Mouse (Mus musculus) kidney, adult 9 months (tissue): ENCODE measurements around the gene Yipf6.
"Not testable (repeated sequence)": the region's sequence is repeated elsewhere in the genome, so short reads cannot be mapped to it uniquely, and the experiment has no call there.

Source experiments
- DNase-seq: peaks from one replicate; pipeline ENCODE4 v3.0.0; 2022

Gene Yipf6

DNA sequence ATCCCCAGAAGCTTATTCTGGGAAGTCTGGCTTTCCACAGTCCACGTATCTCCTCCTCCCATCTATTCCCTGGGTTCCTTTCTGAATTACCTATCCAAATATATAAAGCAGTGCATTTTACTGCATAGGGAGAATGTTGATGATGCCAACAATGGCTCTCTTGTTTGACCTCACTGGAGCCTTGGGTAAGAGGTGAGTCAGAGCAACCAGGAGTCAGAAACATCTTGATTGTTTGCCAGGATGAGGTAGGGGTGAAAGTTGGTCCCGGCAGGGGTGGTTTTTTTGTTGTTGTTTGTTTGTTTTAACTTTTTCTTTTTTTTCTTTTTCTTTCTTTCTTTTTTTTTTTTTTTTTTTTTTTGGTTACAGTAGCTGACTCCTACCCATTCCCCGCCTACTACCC, at the start of gene Yipf6:
Gene Yipf6 (plus strand): TSS at position 216 of the 400 bp plus-strand sequence.
- no peak for DNase-seq

DNA sequence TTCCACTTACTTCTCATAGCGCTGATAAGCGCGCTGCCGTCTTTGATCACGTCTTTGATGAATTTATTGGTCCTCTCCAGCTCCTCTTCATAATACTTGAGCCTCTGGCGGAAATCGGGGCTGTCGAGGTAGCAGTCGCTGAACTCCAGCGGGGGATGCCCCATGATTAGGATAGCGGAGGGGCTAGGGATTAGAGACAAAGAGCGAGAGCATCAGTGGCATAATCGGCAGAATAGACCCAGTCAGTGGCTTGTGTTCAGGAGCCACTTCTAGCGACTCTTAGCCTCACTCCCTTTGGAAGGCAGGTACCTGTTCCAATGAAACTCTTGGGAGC, 46.1 kb upstream of the Yipf6 start:
- no peak for DNase-seq

DNA sequence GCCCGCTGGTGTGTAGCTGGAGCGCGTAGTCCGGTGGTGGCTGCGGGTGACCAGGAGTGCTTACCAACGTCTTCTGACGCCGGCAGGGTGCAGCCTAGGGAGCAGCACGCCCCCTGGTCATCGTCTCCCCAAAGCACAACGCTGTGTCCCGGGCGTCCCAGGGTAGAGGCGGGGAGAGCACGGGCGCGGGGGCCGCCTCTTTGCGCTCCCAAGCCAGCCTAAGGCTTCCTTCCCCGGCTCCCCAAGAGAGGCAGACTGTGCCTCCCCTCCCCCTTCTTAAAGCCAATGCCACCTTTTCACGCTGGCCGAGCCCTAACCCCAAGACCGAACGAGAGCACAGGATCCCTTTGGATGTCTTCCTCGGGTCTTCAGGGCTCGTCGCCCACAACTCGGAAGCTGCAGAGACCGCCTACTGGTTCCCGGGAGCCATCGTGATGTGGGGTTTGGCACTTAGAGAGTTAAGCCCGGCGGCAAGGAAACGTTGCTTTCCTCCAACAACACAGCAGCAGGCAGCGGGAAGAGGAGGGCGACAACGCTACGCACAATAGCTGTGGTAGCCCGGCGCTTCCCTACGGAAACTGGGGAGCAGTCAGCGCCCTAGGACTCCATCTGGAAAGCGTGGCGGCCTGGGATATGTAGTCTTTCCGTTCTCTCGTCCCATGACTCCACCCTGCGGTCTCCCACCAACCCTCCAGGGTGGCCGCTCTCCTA, 45.6 kb upstream of the Yipf6 start, which contains the start of gene Ophn1:
Gene Ophn1 (minus strand): TSS at position 620 of the 711 bp plus-strand sequence.
- DNase-seq = peak; percentile 58

DNA sequence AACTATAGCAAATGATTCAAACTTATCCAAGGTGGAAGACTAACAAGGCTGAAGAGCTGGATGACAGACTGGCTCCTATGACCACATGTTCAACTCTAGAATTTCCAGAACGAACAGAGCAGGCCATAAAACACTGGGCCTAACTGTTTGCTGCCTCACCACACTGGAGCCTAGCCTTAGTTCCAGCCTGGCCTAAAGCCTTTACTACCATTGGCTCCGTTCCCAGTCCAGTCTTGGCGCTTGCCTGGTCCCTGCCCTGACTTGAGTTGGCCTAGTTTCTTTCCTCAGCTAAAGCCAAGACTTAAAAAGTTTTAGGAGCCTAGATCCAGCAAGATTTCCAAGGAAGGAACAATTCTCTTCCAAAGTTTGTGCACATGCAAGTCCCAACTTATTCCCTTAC, 37.8 kb upstream of the Yipf6 start:
- DNase-seq = peak; percentile 60

DNA sequence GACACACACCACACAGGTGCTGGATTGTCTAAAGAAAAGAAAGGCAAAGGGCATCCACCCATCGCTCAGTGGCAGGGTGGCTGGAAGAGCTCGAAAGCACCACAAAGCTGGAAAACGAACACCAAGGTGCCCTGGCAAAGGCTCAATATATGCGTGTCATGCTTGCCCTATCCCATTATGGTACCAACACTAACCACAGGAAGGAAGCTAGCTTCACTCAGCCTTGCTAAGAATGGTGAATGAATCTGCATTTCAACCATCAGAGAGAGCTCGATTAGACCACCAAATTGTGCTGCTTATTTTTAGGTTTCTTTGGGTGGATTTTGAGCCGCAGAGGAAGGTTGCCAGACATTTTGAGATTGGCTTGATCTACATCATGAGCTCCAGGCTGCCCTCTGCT, 31.9 kb upstream of the Yipf6 start:
- no peak for DNase-seq

DNA sequence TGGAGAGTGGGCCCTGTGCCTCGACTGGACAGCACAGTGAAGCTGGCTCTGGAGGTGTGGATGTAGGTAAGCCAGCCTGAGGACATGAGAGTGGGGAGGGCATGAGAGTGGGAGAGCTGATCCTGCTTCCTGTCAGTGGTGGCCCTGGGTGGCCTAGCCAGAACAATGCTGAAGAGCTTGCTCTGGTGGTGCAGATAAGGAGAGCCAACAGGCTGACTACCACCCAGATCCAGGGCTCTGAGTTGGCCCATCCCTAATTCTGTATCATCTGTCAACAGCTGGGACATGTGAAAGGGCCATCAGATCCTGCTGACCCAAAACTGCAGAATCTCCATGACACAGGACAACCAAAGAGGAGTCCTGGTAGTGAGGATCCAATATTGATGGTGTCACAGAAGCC, 27.2 kb upstream of the Yipf6 start:
- DNase-seq = no peak

DNA sequence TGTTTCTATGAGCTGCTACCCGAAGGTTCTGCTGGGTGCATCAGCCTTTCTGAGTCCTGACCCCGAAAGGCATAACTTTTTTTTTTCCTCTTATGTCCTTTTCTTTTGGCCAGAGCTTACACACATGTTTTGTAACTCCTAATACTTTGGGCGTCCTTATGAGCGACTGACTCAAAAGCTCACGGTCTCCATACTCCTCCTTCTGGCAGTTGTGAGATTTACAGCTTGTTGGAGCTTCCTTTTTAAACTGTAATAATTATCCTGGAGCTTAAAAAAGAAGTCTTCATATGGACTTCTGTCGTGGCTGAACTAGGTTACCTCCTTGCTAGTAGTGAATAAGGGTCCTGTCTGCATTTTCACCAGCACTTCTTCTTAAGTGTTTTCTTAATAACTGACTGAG, 16.7 kb upstream of the Yipf6 start:
- DNase-seq = peak; percentile 57

DNA sequence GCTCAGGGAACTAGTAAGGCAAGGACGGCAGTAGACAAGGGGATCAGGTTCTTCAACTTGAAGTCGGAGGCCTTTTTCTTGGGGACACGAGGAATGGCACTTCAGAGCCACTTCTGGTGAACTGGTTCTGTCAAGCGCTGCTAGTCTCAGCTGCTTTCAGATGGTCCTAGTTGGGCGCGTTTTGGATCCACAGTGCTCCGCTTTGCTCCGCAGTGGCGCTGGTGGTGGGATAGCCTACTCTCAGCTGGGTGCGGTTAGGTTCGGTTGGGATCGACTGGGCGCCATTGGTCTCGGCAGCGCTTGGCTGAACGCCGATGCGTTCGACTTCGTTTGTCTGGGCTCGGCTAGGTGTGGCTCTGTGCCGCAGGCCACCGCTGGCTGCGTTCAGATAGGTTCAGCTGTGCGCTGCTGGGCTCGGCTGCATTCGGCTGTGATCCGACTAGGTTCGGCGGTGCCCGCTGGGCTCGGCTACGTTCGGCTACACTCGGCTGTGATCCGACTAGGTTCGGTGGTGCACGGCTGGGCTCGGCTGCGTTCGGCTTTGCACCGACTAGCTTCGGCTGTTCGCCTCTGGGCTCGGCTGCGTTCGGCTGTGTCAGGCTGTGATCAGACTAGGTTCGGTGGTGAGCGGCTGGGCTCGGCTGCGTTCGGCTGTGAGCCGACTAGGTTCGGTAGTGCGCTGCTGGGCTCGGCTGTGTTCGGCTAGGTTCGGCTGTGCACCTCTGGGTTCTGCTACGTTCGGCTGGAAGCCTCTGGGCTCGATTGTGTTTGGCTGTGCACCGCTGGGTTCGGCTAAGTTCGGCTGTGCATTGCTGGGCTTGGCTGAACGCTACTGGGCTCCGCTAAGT, 815 bp downstream of the Yipf6 start:
- peak; percentile 99 for DNase-seq

DNA sequence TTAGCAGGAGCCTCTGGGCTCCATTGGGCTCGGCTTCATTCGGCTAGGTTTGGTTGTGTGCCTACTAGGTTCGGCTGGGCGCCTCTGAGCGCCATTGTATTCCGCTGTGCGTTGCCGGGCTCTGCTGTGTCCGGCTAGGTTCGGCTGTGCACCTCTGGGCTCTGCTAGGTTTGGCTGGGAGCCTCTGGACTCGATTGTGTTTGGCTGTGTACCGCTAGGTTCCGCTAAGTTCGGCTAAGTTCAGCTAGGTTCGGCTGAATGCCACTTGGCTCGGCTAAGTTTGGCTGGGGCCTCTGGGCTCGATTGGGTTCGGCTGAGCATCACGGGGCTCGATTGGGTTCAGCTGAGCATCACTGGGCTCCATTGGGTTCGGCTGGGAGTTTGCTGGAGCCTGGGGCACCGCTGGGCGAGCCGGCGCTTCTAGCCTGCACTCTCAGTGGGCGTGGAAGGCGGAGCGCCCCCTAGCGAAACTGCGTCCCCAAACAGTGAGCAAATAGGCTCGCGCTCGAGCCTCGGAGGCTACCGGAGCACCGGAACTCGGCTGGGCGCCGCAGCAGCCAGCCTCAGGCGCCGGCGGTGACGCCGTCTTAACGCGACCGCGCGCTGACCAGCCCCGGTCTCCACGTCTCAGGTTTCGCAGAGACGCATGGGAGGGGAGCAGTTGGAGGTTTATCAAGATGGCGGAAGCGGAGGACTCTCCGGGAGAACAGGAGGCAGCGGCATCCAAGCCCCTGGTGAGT, 1.6 kb downstream of the Yipf6 start:
- DNase-seq = peak; percentile 95

DNA sequence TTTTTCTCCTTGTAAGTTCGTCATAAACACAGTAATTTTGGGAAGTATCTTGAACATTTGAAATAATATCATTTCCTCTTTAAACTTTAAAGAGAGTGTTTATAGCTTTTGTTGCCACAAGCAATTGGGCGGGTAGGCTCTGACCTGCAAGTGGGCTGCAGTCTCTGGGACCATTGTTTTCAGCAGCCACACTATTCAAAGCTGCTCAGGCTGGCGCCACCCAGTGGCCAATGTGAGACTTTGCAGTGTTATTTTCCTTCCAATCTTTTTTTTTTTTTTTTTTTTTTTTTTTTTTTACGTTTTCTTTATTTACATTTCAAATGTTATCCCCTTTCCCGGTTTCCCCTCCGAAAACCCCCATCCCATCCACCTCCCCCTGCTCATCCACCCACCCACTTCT, 17.8 kb downstream of the Yipf6 start:
- no peak for DNase-seq

DNA sequence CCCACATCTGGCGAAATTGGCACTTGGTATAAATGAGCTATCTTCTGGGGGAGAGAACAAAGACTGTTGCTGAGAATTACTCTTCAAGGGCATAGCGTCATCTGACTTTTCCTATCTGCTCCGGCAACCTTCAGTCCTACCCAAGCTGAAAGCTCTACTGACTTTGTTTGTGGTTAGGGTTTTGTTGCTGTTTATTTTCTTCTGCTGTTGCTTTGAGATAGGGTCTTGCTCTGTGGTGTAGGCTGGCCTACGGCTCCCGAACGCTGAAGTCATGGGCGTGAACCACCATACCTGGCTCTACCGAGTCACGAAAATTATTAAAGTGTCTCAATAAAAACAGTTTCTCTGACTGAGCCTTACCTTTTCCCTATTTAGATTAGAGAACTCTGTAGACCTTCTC, 22.2 kb downstream of the Yipf6 start:
- no peak for DNase-seq

DNA sequence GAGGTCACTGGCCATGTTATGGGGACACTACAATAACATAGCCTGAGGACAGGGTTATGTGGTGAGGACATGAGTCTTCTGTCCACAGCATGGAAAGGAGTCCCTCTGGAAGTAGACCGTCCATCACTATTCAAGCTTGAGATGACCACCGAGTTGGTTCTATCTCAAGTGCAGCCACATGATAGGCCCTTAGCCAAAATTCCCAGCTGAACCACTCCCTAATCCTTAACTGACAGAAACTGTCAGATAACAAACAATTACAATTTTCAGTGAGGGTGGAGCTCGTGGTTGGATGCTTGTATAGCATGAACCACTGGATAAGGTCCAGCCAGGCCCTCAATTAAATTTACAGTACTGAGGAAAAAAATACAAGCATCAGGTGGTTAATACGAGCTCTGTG, 22.9 kb downstream of the Yipf6 start:
- no peak for DNase-seq

DNA sequence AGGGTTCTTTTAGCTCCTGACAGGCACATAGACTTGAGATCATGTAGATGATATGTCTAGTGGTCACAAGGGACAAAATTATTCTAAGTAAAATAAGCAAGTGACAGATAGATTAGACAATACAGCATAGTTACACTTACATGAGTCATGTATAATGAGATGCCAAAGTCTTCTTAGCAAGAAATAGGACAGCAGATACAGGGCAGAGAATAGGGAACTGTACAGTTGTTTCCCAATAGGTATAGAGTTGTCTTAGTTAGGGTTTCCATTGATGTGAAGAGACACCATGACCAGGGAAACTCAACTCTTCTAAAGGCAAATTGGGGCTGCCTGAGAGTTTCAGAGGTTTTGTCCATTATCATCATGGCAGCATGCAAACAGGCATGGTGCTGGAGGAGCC, 27.6 kb downstream of the Yipf6 start:
- no peak for DNase-seq

DNA sequence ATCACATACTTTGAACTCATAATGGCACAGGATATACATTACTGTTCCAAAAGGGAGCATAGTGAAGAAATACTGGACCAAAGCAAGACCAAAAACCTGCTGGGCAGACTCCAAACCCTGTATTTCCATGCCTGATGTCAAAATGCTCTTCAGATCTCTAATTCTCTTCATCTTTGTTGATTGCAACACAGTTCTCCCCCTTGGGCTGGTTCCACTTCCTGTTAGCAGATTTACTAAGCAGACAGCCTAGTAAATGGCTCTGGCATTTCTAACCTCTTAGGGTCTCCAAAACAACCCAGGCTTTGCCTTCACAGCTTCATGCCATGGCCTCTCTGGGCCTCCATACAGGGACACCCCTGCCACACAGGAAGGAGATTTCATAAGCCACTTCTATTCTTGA, 28.4 kb downstream of the Yipf6 start:
- DNase-seq = no peak

DNA sequence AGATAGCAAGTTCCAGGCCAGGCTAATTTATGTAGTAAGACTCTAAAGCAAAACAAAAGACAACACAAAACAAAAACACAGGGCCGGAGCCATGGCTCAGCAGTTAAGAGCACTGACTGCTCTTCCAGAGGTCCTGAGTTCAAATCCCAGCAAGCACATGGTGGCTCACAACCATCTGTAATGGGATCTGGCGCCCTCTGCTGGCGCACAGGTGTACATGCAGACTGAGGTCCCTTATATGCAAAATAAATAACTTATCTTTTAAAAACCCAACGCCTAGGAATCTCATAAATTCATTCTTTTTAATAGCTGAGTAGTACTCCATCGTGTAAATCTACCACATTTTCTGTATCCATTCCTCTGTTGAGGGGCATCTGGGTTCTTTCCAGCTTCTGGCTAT, 50.5 kb downstream of the Yipf6 start:
- not testable (repeated sequence) for DNase-seq

DNA sequence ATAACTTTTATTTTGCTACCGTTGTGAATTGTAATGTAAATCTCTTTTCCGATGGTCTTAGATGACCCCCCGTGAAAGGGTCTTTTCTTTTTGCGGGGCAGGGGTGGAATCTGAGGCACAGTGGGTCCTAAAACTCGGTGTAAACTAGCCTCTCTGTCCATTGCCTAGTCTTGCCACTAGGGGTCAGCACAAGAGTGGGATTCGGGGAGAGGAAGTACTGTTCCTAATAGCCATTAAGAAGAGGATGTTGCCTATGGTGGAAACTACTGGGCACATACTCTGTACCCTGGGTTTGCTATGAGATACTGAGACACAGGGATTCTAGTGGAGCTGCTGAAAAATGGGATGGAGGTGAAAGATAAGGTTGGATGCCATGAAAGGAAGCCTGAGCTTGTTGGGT, 53.5 kb downstream of the Yipf6 start:
- peak; percentile 69 for DNase-seq
